Mouse (Mus musculus) MEL (cell line): Measurements from ENCODE around the gene Klhl31. TPM values are rescaled to one million over a fixed set of nuclear protein-coding genes. Genes with fewer than 3 reads are reported as not detected.
A peak's percentile ranks its signal among the peaks of the same experiment; 100 is the strongest.

Source experiments
- DNase-seq: peaks from one replicate; pipeline ENCODE4 v3.0.0; 2011; ENCODE audit warnings: low read depth, low spot score
- H3K27ac ChIP-seq: 2 replicates; pipeline ENCODE4 v1.5.1; 2012; ENCODE audit warnings: low read depth, mild to moderate bottlenecking, control low read depth, low read length, moderate library complexity; ENCODE audit not compliant: control insufficient read depth
- H3K27me3 ChIP-seq, 2 experiments: fragments of 150-350 bp in 1 of 2; sonication (generic) in 1 of 2; 2 replicates each; pipeline ENCODE4 v1.6.1; 2012; ENCODE audit warnings: low read length in 2 of 2, mild to moderate bottlenecking in 2 of 2, improper control_type of control experiment in 1 of 2, moderate library complexity in 1 of 2; ENCODE audit not compliant: insufficient read depth in 2 of 2, control insufficient read depth in 1 of 2
- H3K36me3 ChIP-seq, 2 experiments: 2 replicates each; pipeline ENCODE4 v1.6.1; 2012 to 2014; ENCODE audit warnings: low read length in 2 of 2, improper control_type of control experiment in 1 of 2, inconsistent platforms in 1 of 2, mild to moderate bottlenecking in 1 of 2; ENCODE audit not compliant: insufficient read depth in 2 of 2, control insufficient read depth in 1 of 2
- H3K4me1 ChIP-seq, 2 experiments: fragments of 150-350 bp in 1 of 2; sonication (generic) in 1 of 2; 2 replicates each; pipeline ENCODE4 v1.6.1; 2012; ENCODE audit warnings: low read length in 2 of 2, improper control_type of control experiment in 1 of 2, mild to moderate bottlenecking in 1 of 2; ENCODE audit not compliant: insufficient read depth in 2 of 2, control insufficient read depth in 1 of 2
- H3K4me3 ChIP-seq, 2 experiments: fragments of 150-350 bp in 1 of 2; sonication (generic) in 1 of 2; 2 replicates each; pipeline ENCODE4 v1.5.1; 2012; ENCODE audit warnings: low read depth in 2 of 2, low read length in 2 of 2, mild to moderate bottlenecking in 2 of 2, moderate library complexity in 2 of 2, control low read depth in 1 of 2, improper control_type of control experiment in 1 of 2; ENCODE audit not compliant: control insufficient read depth in 1 of 2, insufficient read depth in 1 of 2
- H3K79me2 ChIP-seq: 2 replicates; pipeline ENCODE4 v1.6.1; 2012; ENCODE audit warnings: mild to moderate bottlenecking, low read length, moderate library complexity; ENCODE audit not compliant: control insufficient read depth, poor library complexity, insufficient read depth
- H3K9ac ChIP-seq: 2 replicates; pipeline ENCODE4 v1.6.1; 2012; ENCODE audit warnings: low read depth, mild to moderate bottlenecking, control low read depth, low read length, moderate library complexity; ENCODE audit not compliant: control insufficient read depth, poor library complexity, severe bottlenecking
- H3K9me3 ChIP-seq: fragments of 150-350 bp; sonication (generic); replicated peaks from 2 replicates; pipeline ENCODE4 v1.6.1; 2012; ENCODE audit warnings: mild to moderate bottlenecking, low read length, improper control_type of control experiment, moderate library complexity; ENCODE audit not compliant: insufficient read depth
- BHLHE40 ChIP-seq: IDR thresholded peaks from 2 replicates; pipeline ENCODE4 v1.6.1; 2012; ENCODE audit warnings: low read depth, mild to moderate bottlenecking, inconsistent platforms, low read length, improper control_type of control experiment, borderline replicate concordance
- CHD1 ChIP-seq: IDR thresholded peaks from 2 replicates; pipeline ENCODE4 v1.6.1; 2012; ENCODE audit warnings: low read depth, mild to moderate bottlenecking, inconsistent platforms, low read length, improper control_type of control experiment
- CTCF ChIP-seq, 3 experiments: IDR thresholded peaks in 2 of 3; conservative IDR thresholded peaks in 1 of 3; 2 replicates each; pipeline ENCODE4 v1.5.1; 2011 to 2012; ENCODE audit warnings: low read length in 3 of 3, low read depth in 2 of 3, mild to moderate bottlenecking in 2 of 3, improper control_type of control experiment in 1 of 3, inconsistent platforms in 1 of 3, mixed read lengths in 1 of 3, moderate library complexity in 1 of 3; ENCODE audit not compliant: control insufficient read depth in 1 of 3, insufficient read depth in 1 of 3, poor library complexity in 1 of 3, severe bottlenecking in 1 of 3
- E2F4 ChIP-seq: IDR thresholded peaks from 2 replicates; pipeline ENCODE4 v1.6.1; 2011; ENCODE audit warnings: low read depth, low read length, improper control_type of control experiment, borderline replicate concordance
- ETS1 ChIP-seq: IDR thresholded peaks from 2 replicates; pipeline ENCODE4 v1.6.1; 2012; ENCODE audit warnings: low read depth, mild to moderate bottlenecking, inconsistent platforms, low read length, improper control_type of control experiment, moderate library complexity
- GABPA ChIP-seq: IDR thresholded peaks from 2 replicates; pipeline ENCODE4 v1.6.1; 2012; ENCODE audit warnings: low read depth, mild to moderate bottlenecking, inconsistent platforms, low read length, improper control_type of control experiment, moderate library complexity
- GATA1 ChIP-seq: IDR thresholded peaks from 2 replicates; pipeline ENCODE4 v1.6.1; 2011; ENCODE audit warnings: low read depth, low read length, improper control_type of control experiment
- JUND ChIP-seq: IDR thresholded peaks from 2 replicates; pipeline ENCODE4 v1.6.1; 2011; ENCODE audit warnings: low read depth, mild to moderate bottlenecking, improper control_type of control experiment, low read length
- MEF2A ChIP-seq: IDR thresholded peaks from 2 replicates; pipeline ENCODE4 v1.6.1; 2014; ENCODE audit warnings: low read depth, mild to moderate bottlenecking, inconsistent platforms, low read length, improper control_type of control experiment; ENCODE audit not compliant: poor library complexity, insufficient replicate concordance, severe bottlenecking; ENCODE audit errors: extremely low read depth
- POLR2AphosphoS5 ChIP-seq: IDR thresholded peaks from 2 replicates; pipeline ENCODE4 v1.6.1; 2012; ENCODE audit warnings: low read depth, borderline replicate concordance, mild to moderate bottlenecking, inconsistent platforms, low read length, moderate library complexity, mixed read lengths
- RAD21 ChIP-seq: IDR thresholded peaks from 2 replicates; pipeline ENCODE4 v1.6.1; 2011; ENCODE audit warnings: mild to moderate bottlenecking, low read depth, low read length, improper control_type of control experiment
- SMC3 ChIP-seq: IDR thresholded peaks from 2 replicates; pipeline ENCODE4 v1.6.1; 2011; ENCODE audit warnings: low read depth, low read length, improper control_type of control experiment
- UBTF ChIP-seq: IDR thresholded peaks from 2 replicates; pipeline ENCODE4 v1.6.1; 2012; ENCODE audit warnings: low read depth, mild to moderate bottlenecking, inconsistent platforms, low read length, improper control_type of control experiment, moderate library complexity, borderline replicate concordance; ENCODE audit not compliant: insufficient read depth
- USF1 ChIP-seq: IDR thresholded peaks from 2 replicates; pipeline ENCODE4 v1.6.1; 2014; ENCODE audit warnings: low read depth, mild to moderate bottlenecking, inconsistent platforms, low read length, improper control_type of control experiment, moderate library complexity
- ZC3H11A ChIP-seq: IDR thresholded peaks from 2 replicates; pipeline ENCODE4 v1.6.1; 2012; ENCODE audit warnings: low read depth, mild to moderate bottlenecking, inconsistent platforms, low read length, improper control_type of control experiment
- ZNF384 ChIP-seq: IDR thresholded peaks from 2 replicates; pipeline ENCODE4 v1.6.1; 2012; ENCODE audit warnings: low read depth, mild to moderate bottlenecking, inconsistent platforms, low read length, improper control_type of control experiment
- polyA plus RNA-seq, 2 experiments: library from polyadenylated mRNA; stranded (reverse) in 1 of 2; unstranded in 1 of 2; fragments of >175 nt in 1 of 2; fragments of >200 nt in 1 of 2; gene quantifications; 2 replicates each; pipeline versions ENCODE4 v1.2.1 to v1.2.4; 2012; ENCODE audit warnings: low replicate concordance in 2 of 2, low read depth in 1 of 2; ENCODE audit not compliant: insufficient read length in 2 of 2, insufficient read depth in 1 of 2, missing spikeins in 1 of 2
- total RNA-seq: library from RNA; depleted of rRNA; stranded (reverse); fragments of 300-350 nt; gene quantifications from 2 replicates; pipeline ENCODE4 v1.2.3, GENCODE M21; 2012

Klhl31 gene
- total and polyA plus RNA-seq, 3 experiments, result not detected

DNA sequence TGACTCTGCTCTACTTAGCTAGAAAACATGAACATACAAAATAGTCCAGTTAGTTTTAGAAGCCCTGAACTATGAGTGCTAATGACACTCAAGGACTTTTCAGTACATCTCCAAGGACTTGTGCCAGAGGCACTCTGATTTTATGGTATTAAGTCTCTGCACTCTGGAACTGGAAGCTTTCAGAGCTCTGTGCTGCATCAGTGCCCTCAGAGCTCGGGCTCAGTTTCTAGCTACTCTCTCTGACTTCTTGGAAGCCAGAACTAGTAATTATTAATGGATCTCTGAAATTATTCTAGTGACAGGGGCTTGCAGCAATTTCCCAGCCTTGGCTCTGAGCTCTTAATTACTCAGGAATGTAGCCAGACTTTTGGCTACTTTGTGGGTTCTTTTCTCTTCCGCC lies 37.7 kb downstream of the Klhl31 start:
- H3K79me2 ChIP-seq, result no peaks in the 10 kb centered on the region
- no peaks in the 10 kb centered on the region; a peak in 1 of 4 replicates for H3K27me3 ChIP-seq
- no peak for TF ChIP-seq CHD1
- no peaks in the 10 kb centered on the region for H3K9me3 ChIP-seq
- H3K27ac ChIP-seq, result no peak overlapping the region
- no peak overlapping the region for H3K4me3 ChIP-seq
- DNase-seq, result no peak
- no peaks in the 10 kb centered on the region for H3K36me3 ChIP-seq
- H3K4me1 ChIP-seq, result no peaks in the 10 kb centered on the region
- H3K9ac ChIP-seq, result no peak overlapping the region

DNA sequence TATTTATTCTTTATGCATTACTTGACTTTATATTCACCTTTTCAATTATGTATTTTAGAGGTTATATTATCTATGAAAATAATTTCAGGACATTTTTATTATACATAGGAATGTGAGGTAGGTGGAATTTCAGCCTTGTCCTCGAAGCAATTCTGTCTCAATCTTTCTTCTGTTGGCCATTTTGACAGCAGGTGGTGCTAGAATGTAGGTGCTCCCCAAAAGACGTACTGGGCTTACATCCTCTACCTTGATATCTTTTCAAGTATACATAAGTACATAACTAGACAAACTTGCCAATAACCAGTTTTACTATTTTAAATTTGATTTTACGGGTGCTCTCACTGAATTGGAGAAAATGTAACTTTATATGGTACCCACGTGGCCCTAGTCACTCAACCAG lies 48.6 kb downstream of the Klhl31 start:
- H3K79me2 ChIP-seq, result no peaks in the 10 kb centered on the region
- no peak for DNase-seq
- H3K9me3 ChIP-seq, result no peaks in the 10 kb centered on the region
- no peak for TF ChIP-seq BHLHE40
- no peak for TF ChIP-seq UBTF
- TF ChIP-seq CTCF (IDR thresholded peaks at IDR 0.05 in 2 of 3, conservative IDR thresholded peaks at IDR 0.05 in 1 of 3; ENCODE audit: control insufficient read depth in 1 of 3, insufficient read depth in 1 of 3, low read depth in 2 of 3, low read length in 3 of 3, poor library complexity in 1 of 3, severe bottlenecking in 1 of 3), result no peak; a peak in 1 of 6 replicates
- no peak for TF ChIP-seq ETS1
- no peak for TF ChIP-seq ZNF384
- TF ChIP-seq GATA1, result no peak
- TF ChIP-seq USF1, result no peak
- TF ChIP-seq JUND, result no peak
- TF ChIP-seq RAD21, result peak; percentile 15
- TF ChIP-seq SMC3, result peak; percentile 12; the same call in 1 of the 2 replicates
- TF ChIP-seq MEF2A, result no peak
- no peak for TF ChIP-seq GABPA
- no peaks in the 10 kb centered on the region for H3K4me1 ChIP-seq
- no peak overlapping the region for H3K9ac ChIP-seq
- H3K27ac ChIP-seq, result no peak overlapping the region
- H3K36me3 ChIP-seq, result no peaks in the 10 kb centered on the region
- peaks cover 0 to 4% of the 10 kb centered on the region in 2 experiments; a peak in 3 of 4 replicates for H3K27me3 ChIP-seq
- no peak overlapping the region for H3K4me3 ChIP-seq

DNA sequence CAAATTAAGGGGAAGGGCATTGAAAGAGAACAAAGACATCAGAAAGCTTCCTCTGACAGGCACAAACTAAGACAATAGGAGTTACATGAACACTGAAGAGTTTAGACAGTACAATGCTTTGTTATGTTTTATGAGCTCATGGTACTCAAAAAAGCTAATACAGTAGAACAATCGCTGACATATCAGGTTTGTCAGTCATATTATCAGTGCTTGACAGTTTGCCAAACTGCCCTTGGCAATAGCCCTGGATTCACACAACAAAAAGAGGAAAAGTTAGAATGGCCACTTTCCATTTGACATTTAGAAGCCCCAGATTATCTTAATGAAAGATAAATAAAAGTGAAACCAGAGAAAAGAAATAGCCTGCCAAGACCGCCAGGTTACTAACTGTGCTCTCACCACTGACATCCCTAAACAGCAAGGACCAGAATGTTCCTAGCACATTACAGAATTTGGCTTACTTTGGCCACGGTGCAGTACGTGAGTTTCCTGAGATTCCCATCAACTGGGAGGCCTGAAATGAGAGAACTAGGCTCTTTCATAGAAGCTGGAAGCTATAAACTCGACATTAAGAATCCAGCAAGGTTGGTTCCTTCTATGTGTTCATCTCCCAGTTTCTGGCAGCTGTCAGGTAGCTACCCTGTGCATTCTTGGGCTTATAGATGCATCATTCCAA lies 49.7 kb downstream of the Klhl31 start:
- peak; percentile 4 for DNase-seq
- Histone ChIP-seq H3K36me3 (no peaks in the 10 kb centered on the region), H3K4me1 (no peaks in the 10 kb centered on the region), H3K9ac (no peak overlapping the region), H3K9me3 (no peaks in the 10 kb centered on the region), H3K27me3 (peaks cover 0 to 5% of the 10 kb centered on the region in 2 experiments; a peak in 3 of 4 replicates), H3K27ac (no peak overlapping the region), H3K4me3 (no peak overlapping the region), H3K79me2 (no peaks in the 10 kb centered on the region)
- no peak for TF ChIP-seq ZNF384
- TF ChIP-seq ZC3H11A, result no peak
- TF ChIP-seq USF1, result no peak
- no peak for TF ChIP-seq E2F4
- TF ChIP-seq POLR2AphosphoS5, result no peak
- no peak for TF ChIP-seq MEF2A
- TF ChIP-seq CTCF (IDR thresholded peaks at IDR 0.05 in 2 of 3, conservative IDR thresholded peaks at IDR 0.05 in 1 of 3; ENCODE audit: control insufficient read depth in 1 of 3, insufficient read depth in 1 of 3, low read depth in 2 of 3, low read length in 3 of 3, poor library complexity in 1 of 3, severe bottlenecking in 1 of 3), result no peak
